Mouse (Mus musculus) heart, embryonic 11.5 days (tissue): ENCODE data around the gene 1500009C09Rik. TPM values are rescaled to one million over a fixed set of nuclear protein-coding genes. Genes with fewer than 3 reads are reported as not detected.

Experiments used
- ATAC-seq: fragments of 200-750 bp; cut with Nextera tagmentation; replicated peaks from 2 replicates; pipeline ENCODE4 v1.8.0; 2017; ENCODE audit warnings: moderate library complexity; ENCODE audit not compliant: insufficient number of reproducible peaks, low FRiP score, low TSS enrichment
- H3K27ac ChIP-seq: fragments of 300-500 bp; sonication (generic); 2 replicates; pipeline ENCODE4 v1.5.1; 2014; ENCODE audit warnings: mild to moderate bottlenecking, low read depth, low read length
- H3K27me3 ChIP-seq: fragments of 300-500 bp; sonication (generic); 2 replicates; pipeline ENCODE4 v1.6.1; 2014; ENCODE audit warnings: mild to moderate bottlenecking, low read length, mixed read lengths; ENCODE audit not compliant: control insufficient read depth, insufficient read depth
- H3K36me3 ChIP-seq: fragments of 300-500 bp; sonication (generic); 2 replicates; pipeline ENCODE4 v1.6.1; 2014; ENCODE audit warnings: mild to moderate bottlenecking, low read length, moderate library complexity, mixed read lengths; ENCODE audit not compliant: control insufficient read depth, insufficient read depth
- H3K4me1 ChIP-seq: fragments of 300-500 bp; sonication (generic); 2 replicates; pipeline ENCODE4 v1.6.1; 2014; ENCODE audit warnings: low read length; ENCODE audit not compliant: control insufficient read depth, insufficient read depth
- H3K4me2 ChIP-seq: fragments of 300-500 bp; sonication (generic); 2 replicates; pipeline ENCODE4 v1.6.1; 2014; ENCODE audit warnings: mild to moderate bottlenecking, moderate library complexity
- H3K4me3 ChIP-seq: fragments of 300-500 bp; sonication (generic); 2 replicates; pipeline ENCODE4 v1.5.1; 2014; ENCODE audit warnings: low read depth, low read length
- H3K9ac ChIP-seq: fragments of 300-500 bp; sonication (generic); 2 replicates; pipeline ENCODE4 v1.6.1; 2014; ENCODE audit warnings: mild to moderate bottlenecking, low read depth, low read length, moderate library complexity
- H3K9me3 ChIP-seq: fragments of 300-500 bp; sonication (generic); replicated peaks from 2 replicates; pipeline ENCODE4 v1.6.1; 2016; ENCODE audit warnings: low read length; ENCODE audit not compliant: control insufficient read depth
- WGBS: fragments of 180-500 bp; shearing (Covaris S2); extraction: QIAGEN DNeasy Blood & Tissue Kit; methylation state at CpG from one replicate; pipeline ENCODE4 v1.1.7; 2014; ENCODE audit not compliant: insufficient replicate concordance; 5-methylcytosine and 5-hydroxymethylcytosine counted together
- polyA plus RNA-seq: library from polyadenylated mRNA; unstranded; fragments of >200 nt; fragmentation: Nextera tagmentation; extraction: Ambion mirVana; gene quantifications from 2 replicates; pipeline ENCODE4 v1.2.1, GENCODE M21; 2014

1500009C09Rik gene
- polyA plus RNA-seq: not detected in 2 replicates

- H3K4me3 ChIP-seq: no peak within 1 kb of the TSS
- peaks cover 6% of the 10 kb centered on the region; the same call in 1 of the 2 replicates for H3K27me3 ChIP-seq
- no peak within 1 kb of the TSS for H3K27ac ChIP-seq
- no peaks in the 10 kb centered on the region for H3K9me3 ChIP-seq
- WGBS: 79% methylated on average over 6 of the region's 6 CpGs
- H3K4me2 ChIP-seq: no peak within 1 kb of the TSS
- no peaks in the 10 kb centered on the region for H3K4me1 ChIP-seq
- no peak within 1 kb of the TSS for H3K9ac ChIP-seq
- no peaks in the 10 kb centered on the region for H3K36me3 ChIP-seq
- no peak for ATAC-seq
Observed at GRCm38 (mm10) chr15:82252097-82252496, at the start of gene 1500009C09Rik. Gene 1500009C09Rik, plus strand, starts transcription at chr15:82252397.

- ATAC-seq: no peak
- H3K4me2 ChIP-seq: no peak overlapping the region
- peaks cover 39% of the 10 kb centered on the region for H3K36me3 ChIP-seq
- H3K9me3 ChIP-seq: no peaks in the 10 kb centered on the region
- peaks cover 10% of the 10 kb centered on the region for H3K4me1 ChIP-seq
- no peak overlapping the region for H3K27ac ChIP-seq
- H3K27me3 ChIP-seq: peaks cover 41% of the 10 kb centered on the region
- H3K4me3 ChIP-seq: no peak overlapping the region
- no peak overlapping the region for H3K9ac ChIP-seq
- 94% methylated on average over 10 of the region's 10 CpGs for WGBS
Observed at GRCm38 (mm10) chr15:82203090-82203489, 49.1 kb upstream of the 1500009C09Rik start.

- 86% methylated on average over 20 of the region's 20 CpGs for WGBS
- no peak overlapping the region for H3K9ac ChIP-seq
- ATAC-seq: no peak
- H3K27me3 ChIP-seq: peaks cover 47% of the 10 kb centered on the region
- no peak overlapping the region for H3K4me3 ChIP-seq
- no peak overlapping the region for H3K27ac ChIP-seq
- peaks cover 35% of the 10 kb centered on the region for H3K36me3 ChIP-seq
- H3K9me3 ChIP-seq: no peaks in the 10 kb centered on the region
- H3K4me1 ChIP-seq: peaks cover 10% of the 10 kb centered on the region
- H3K4me2 ChIP-seq: no peak overlapping the region
Observed at GRCm38 (mm10) chr15:82203611-82204351, 48.4 kb upstream of the 1500009C09Rik start.

- Histone ChIP-seq H3K27ac (no peak overlapping the region), H3K36me3 (peaks cover 25% of the 10 kb centered on the region), H3K4me2 (no peak overlapping the region), H3K4me3 (no peak overlapping the region), H3K9me3 (no peaks in the 10 kb centered on the region), H3K9ac (no peak overlapping the region), H3K4me1 (peaks cover 10% of the 10 kb centered on the region), H3K27me3 (peaks cover 58% of the 10 kb centered on the region)
- ATAC-seq: no peak
- 69% methylated on average over 10 of the region's 10 CpGs for WGBS
Observed at GRCm38 (mm10) chr15:82204680-82205371, 47.4 kb upstream of the 1500009C09Rik start.

- Histone ChIP-seq H3K27me3 (peaks cover 75% of the 10 kb centered on the region), H3K36me3 (peaks cover 19% of the 10 kb centered on the region)
Observed at GRCm38 (mm10) chr15:82206365-82207104, 45.7 kb upstream of the 1500009C09Rik start.

GRCm38 (mm10) chr15:82207105-82207459, 45.1 kb upstream of the 1500009C09Rik start:
- H3K9me3 ChIP-seq: no peaks in the 10 kb centered on the region
- H3K27ac ChIP-seq: no peak overlapping the region
- no peak overlapping the region; the same call in 1 of the 2 replicates for H3K4me3 ChIP-seq
- ATAC-seq: no peak
- H3K36me3 ChIP-seq: peaks cover 16% of the 10 kb centered on the region
- H3K4me2 ChIP-seq: peak overlapping the region; percentile 46
- H3K4me1 ChIP-seq: peaks cover 14% of the 10 kb centered on the region
- H3K27me3 ChIP-seq: peaks cover 80% of the 10 kb centered on the region
- H3K9ac ChIP-seq: no peak overlapping the region
- 12% methylated on average over 34 of the region's 34 CpGs for WGBS

More at GRCm38 (mm10) chr15:82206365-82207104, 45.7 kb upstream of the 1500009C09Rik start:
- Histone ChIP-seq H3K4me1 (peaks cover 10% of the 10 kb centered on the region), H3K9me3 (no peaks in the 10 kb centered on the region), H3K27ac (no peak overlapping the region), H3K4me2 (peak overlapping the region; percentile 46), H3K9ac (no peak overlapping the region), H3K4me3 (no peak overlapping the region; the same call in 1 of the 2 replicates)
- peak; percentile 57; the same call in 1 of the 2 replicates for ATAC-seq
- 53% methylated on average over 9 of the region's 9 CpGs for WGBS

GRCm38 (mm10) chr15:82207504-82208219, 44.5 kb upstream of the 1500009C09Rik start:
- H3K4me2 ChIP-seq: peak overlapping the region; percentile 46
- 11% methylated on average over 30 of the region's 30 CpGs for WGBS
- peaks cover 14% of the 10 kb centered on the region for H3K36me3 ChIP-seq
- no peaks in the 10 kb centered on the region for H3K9me3 ChIP-seq
- no peak for ATAC-seq
- H3K4me3 ChIP-seq: no peak overlapping the region; the same call in 1 of the 2 replicates
- H3K4me1 ChIP-seq: peaks cover 20% of the 10 kb centered on the region
- H3K27me3 ChIP-seq: peaks cover 86% of the 10 kb centered on the region
- no peak overlapping the region for H3K9ac ChIP-seq
- no peak overlapping the region for H3K27ac ChIP-seq

GRCm38 (mm10) chr15:82208307-82208706, 43.9 kb upstream of the 1500009C09Rik start:
- 76% methylated on average over 8 of the region's 8 CpGs for WGBS
- H3K27me3 ChIP-seq: peaks cover 91% of the 10 kb centered on the region
- H3K4me1 ChIP-seq: peaks cover 21% of the 10 kb centered on the region
- no peak overlapping the region for H3K4me2 ChIP-seq
- ATAC-seq: no peak
- H3K9ac ChIP-seq: no peak overlapping the region
- H3K9me3 ChIP-seq: no peaks in the 10 kb centered on the region
- peaks cover 7% of the 10 kb centered on the region for H3K36me3 ChIP-seq
- H3K27ac ChIP-seq: no peak overlapping the region
- H3K4me3 ChIP-seq: no peak overlapping the region
